13 mouse cellular contexts compared by ENCODE assay signal in genomic region chr19:23327056-23327640, GRCm38 (mm10).
"Had no signal": no experiment of that assay in that cellular context is flagged by ENCODE, and none has a peak within 500 bp of the region (broad histone marks: within the 10 kb centered on the region; RNA-seq: fewer than 3 reads in every experiment).

No protein-coding gene starts in this region.

- H3K9me3 ChIP-seq: liver, embryonic 13.5 days; midbrain, embryonic 12.5 days; midbrain, embryonic 15.5 days; neural tube, embryonic 13.5 days had no signal

- H3K9ac ChIP-seq: liver, embryonic 13.5 days; midbrain, embryonic 12.5 days; midbrain, embryonic 15.5 days; neural tube, embryonic 13.5 days had no signal

- ATAC-seq: midbrain, embryonic 15.5 days had no signal

- H3K4me3 ChIP-seq: layer of hippocampus, adult 2 months; liver, embryonic 13.5 days; midbrain, embryonic 12.5 days; midbrain, embryonic 15.5 days; neural tube, embryonic 13.5 days had no signal

- H3K27ac ChIP-seq: layer of hippocampus, adult 2 months; liver, embryonic 13.5 days; macrophage; midbrain, embryonic 12.5 days; midbrain, embryonic 15.5 days; neural tube, embryonic 13.5 days had no signal

- H3K27me3 ChIP-seq: liver, embryonic 13.5 days; midbrain, embryonic 12.5 days; midbrain, embryonic 15.5 days; neural tube, embryonic 13.5 days had no signal

- H3K36me3 ChIP-seq: liver, embryonic 13.5 days; midbrain, embryonic 12.5 days; midbrain, embryonic 15.5 days; neural tube, embryonic 13.5 days had no signal

- DNase-seq: kidney, adult 8-10 months; kidney, postnatal 25 days; layer of hippocampus, adult 9-11 months; liver, embryonic 13.5 days; lung, adult 2 months; thymus, adult 2 months; thymus, postnatal 14 days; thymus, postnatal 4 days had no signal

- H3K4me2 ChIP-seq: liver, embryonic 13.5 days; midbrain, embryonic 12.5 days; midbrain, embryonic 15.5 days; neural tube, embryonic 13.5 days had no signal

- H3K4me1 ChIP-seq: liver, embryonic 13.5 days; midbrain, embryonic 12.5 days; neural tube, embryonic 13.5 days had no signal
